Mouse (Mus musculus) embryo, embryonic 11 days (tissue): ENCODE results near the gene Scn3b.

Source experiments
- DNase-seq: peaks from one replicate; pipeline ENCODE4 v3.0.0-alpha.2; 2015

Gene Scn3b

DNA sequence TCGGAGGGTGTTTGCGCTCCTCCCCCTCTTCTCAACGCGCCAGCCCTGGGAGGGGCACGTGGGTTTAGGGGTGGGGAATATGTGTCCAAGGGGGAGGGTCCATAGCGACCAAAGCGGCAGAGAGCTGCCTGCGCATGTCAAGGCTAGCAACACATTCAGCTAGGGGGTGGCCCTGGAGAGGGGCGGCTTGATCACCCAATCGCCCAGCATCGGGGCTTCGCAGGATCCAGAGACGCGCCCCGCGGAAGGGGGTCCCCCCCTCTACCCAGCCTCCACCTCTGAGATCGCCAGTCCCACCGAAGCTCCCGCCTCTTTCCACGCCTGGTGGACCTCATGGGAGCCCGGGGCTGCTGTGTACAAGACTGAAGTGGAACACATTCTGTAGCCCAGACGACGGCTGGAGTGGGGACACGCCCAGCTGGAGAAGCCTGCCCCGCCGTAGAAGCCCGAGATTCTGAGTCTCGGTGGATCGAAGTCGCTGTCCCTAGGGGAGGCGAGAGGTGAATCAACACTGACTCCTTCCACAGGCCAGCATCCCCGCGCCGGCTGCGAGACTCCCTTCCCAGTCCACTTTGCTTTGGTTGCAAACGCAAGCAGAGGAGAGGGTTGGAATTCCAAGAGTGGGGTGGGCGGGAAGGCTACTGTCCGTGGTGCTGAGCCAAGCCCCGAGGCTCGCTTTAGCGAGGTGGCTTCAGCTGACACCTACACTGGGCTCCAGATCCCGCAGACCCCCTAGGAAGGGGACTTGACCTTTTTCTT lies at the start of gene Scn3b:
Gene Scn3b (plus strand): TSS at position 115 of the 759 bp plus-strand sequence.
- peak; percentile 74 for DNase-seq

DNA sequence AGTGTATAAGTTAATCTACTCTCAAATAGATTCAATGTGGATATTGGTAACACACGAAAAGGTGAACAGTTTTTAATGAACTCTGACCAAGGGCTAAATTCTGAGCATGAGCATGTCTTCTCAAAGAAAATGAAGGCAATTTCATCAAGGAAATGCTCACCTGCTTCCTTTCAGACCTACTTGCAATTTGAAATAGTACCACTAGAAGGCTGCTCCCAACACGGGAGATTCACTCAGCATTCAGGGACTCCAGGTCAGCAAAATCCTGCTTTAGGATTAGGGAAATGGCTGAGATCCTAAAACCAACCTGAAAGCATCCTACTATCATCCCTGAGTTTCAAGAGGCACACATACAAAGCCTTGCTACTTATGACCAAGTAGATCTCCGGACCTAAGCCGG lies 44.7 kb upstream of the Scn3b start:
- DNase-seq: no peak

DNA sequence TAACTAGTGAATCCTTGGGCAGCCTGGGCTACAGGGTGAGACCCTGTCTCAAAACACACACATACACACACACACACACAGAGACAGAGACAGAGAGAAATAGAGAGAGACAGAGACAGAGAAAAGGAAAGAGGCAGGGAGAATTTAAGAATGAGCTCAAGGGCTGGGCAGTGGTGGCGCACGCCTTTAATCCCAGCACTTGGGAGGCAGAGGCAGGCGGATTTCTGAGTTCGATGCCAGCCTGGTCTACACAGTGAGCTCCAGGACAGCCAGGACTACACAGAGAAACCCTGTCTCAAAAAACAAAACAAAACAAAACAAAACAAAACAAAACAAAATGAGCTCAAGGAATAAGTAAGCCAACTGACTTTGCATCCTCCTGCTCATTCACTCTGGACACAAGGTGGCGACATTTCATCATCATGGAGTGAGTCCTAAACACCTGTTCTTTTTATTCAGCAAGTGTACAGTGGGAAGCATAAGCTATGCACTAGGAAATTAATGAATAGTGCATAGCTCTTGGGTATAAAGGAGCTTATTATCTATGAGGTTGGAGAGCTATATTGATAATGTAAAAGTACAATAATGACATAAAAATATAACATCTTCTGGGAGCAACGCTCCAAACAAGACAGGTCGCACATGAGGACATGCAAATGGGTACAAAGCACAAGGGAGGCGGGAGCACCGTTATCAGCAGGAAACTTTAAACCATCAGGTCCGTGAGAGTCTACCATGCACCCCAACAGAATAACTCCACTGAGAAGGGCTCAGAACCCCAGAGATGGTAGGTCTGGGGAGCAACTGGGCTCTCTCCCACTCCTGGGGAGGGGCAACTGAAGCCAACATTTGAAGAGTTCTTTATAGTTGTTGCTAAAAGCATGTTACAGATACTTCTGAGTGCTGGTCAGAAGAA lies 40.9 kb upstream of the Scn3b start:
- DNase-seq: peak; percentile 75

DNA sequence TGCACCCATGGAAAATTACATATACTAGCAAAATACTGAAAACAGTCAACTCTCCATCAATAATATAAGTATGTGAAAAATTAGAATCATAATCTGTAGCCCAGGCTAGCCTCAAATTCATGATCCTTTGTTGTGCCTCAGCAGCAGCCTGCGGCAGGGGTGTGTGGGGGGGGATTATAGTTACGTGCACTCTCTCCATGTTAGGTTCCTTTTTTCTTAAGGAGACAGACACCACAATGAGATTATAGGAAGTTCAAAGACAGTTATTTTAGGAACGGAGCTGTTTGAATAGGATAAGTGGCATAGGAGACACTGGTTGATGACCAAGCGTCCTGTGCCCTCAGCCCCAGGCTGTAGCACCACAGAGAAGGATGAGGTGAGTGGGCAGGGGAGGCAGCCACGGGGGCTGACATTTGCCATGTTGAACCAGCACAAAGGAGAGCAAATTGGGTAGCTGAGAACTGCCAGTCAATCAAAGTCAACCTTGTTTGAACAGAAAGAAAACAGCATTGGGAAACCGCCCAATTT lies 40.1 kb upstream of the Scn3b start:
- no peak for DNase-seq

DNA sequence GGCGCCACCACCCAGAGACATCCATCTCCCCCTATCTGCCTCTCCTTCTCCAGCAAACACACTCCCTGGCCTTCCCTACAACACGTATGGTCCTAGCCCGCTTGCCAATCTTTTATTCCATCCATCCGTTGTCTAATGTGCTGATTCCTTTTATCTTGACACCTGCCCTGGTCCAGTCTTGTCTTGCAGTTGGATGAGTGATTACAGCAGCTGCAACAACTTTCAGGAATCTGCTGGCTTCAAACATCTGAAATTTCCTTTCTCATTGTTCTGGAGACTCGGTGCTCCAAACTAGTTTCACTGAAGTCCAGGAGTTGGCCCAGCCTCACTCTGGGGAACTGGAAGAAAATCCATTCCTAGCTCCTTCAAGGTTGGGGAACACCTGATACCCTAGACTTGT lies 39.5 kb upstream of the Scn3b start:
- no peak for DNase-seq

DNA sequence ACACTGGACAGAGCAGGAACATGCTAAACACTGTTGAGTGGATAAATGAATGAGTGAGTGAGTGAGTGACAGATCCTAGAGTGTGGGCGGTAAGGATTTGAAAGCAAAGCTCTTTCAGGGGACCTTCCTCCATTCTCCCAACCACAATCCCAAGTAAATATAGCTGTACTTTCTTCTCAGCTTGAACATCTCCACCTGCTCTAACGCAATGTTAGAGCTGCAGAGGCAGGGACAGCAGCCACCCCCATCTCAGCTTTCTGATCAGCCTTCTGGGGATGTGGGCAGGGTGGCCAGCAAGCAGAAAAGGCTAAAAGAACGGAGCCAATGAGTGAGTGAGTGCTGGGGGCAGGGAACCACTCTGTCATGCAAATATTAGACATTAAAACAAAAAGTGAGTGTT lies 38.0 kb upstream of the Scn3b start:
- no peak for DNase-seq

DNA sequence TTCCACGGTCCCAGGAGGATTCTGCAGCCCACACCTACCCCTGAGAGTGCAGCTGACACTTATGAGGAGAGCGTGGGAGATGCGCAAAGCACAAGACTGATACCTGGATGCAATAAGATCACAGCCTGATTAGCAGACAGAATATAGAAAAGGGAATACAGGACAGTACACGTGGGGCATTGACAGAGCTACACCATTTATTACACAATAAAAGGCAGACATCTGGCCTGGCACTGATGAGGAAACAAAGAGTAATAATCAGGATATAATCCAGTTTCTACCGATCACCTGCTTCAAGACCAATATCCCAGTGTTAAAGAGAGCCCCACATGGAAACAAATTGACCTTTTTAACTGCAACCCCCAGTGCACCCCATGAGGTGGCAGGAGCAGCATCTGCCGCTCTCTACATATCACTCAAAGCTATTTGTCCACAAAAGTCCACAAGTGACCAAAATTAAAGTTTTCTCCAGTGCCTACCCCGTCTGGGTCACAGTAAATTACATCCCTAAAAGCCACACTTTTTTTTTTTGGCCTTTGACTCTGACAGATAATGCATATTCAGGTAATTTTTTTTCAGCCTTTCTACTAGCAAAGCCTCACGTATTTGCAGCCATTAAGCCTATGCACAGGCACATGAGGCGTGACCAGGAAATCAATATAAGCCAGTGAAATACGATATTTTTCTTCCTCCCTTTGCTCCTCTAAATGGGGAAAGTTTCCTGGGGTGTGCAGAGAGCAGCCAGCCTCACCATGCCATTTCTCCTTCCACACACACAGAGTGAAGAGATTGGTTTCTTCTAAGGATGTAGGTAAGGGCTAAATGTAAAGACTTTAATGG lies 34.6 kb upstream of the Scn3b start:
- no peak for DNase-seq

DNA sequence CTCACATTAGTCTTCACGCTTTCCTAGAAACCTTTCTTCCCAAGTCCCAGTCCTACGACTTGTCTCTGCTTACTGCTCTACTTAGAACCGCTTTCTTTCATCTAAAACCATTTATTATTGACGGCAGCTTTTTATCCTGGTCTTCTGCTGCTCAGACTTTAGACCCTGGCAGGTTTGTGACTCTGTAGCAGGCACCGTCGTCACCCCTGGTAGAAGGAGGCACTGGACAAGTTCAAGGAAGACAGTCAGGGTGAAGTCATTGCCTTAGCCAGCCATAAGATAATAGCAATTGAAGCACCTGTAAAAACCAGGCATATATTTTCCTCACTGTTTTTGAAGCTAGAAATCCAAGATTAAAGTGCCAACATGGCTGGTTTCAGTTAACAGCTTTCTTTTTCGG lies 33.8 kb upstream of the Scn3b start:
- DNase-seq: no peak

DNA sequence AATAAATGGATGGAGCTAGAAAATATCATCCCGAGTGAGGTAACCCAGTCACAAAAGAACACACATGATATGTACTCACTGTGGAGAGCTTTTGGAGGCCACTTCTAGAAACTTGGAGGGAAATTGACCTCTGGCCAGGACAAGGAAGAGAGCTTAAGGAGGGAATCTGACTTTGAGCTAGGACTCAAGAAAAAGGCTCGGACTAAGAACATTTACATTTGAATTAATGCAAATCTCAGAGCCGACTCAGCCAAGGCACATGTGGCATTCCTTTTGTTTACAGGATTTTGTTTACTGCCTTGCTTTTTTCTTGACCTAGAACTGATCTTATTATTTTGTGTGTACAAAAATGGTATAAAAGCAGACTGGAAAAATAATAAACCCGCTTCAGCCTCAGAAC lies 29.3 kb upstream of the Scn3b start:
- no peak for DNase-seq

DNA sequence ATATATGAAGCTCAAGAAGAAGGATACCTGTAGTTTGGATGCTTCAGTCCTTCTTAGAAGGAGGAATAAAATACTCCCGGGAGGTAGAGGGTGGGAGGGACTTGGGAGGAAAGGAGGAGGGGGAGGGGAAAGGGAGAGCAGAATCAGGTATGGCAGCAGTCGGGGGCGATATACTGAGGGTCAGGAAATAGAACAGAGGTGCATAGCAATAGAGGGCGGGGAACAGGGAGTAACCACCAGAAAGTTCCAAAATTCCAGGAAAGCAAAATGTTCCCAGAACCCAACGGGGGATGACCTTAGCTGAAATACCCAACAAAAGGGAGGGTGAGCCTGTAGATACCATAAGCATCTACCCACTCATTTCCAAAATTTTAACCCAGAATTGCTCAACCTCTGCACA lies 28.7 kb upstream of the Scn3b start:
- no peak for DNase-seq

DNA sequence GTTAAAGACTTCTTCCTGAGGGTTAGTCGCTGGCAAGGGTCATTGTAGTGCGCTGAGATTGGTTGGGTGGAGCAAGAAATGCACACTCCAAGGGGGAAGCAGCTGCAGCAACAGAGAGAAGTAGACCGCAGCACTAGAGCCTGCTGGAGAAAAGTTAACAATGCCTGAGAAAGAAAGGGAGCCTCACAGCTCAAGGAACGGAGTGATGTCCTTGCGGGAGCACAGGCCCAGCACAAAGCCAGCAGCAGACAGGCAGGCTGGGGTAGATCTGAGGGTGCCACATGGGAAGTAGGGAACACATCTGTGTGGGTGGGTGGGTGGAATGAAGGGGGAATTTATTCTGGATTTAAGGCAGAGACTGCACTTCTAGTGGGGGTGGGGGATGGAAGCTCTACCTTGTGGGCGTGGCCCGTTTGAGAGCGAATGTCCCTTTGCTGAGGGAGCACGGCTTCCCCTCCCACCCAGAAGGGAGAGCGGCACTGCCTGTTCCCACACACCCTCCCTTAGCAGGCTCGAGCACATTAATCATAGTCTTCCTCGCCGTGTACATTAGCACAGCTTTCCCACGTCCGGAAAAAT lies 27.7 kb upstream of the Scn3b start:
- peak; percentile 85 for DNase-seq

DNA sequence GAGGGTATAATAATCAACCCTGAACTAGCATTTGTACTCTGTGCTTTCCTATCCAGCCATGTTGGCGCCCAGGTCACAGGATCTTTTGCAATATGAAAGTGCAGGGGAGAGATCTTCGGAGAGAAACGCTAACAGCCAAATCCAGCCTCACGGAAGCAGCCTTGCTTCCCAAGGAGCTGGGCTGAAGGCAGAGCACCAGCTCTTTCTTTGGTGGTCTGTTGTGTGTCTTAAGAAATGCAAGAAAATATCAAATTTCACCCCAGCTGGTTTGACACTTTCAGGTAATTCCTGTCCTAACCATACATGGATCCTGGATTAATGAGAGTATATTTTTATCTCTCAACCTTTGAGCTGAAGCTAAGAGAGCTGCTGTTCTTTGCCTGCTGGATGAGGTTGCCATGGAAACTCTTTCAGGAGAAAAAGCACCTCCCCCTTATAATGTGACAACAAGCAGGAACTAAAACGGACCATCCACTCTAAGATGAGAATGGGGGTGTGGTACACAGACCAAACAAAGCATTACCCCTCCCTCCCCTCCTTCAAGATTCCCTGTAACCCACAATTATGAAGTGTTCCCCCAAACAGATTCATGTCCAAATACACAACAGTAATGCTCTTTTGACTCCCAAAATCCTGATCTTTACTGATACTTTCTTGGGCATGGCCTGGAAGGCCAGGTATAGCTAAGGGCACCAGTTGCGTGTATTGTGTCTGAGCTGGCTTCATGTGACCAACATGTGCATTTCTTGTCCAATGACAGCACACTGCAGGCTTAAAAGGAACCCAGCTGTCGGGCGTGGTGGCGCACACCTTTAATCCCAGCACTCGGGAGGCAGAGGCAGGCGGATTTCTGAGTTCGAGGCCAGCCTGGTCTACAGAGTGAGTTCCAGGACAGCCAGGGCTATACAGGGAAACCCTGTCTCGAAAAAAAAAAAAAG lies 26.8 kb upstream of the Scn3b start:
- peak; percentile 64 for DNase-seq

DNA sequence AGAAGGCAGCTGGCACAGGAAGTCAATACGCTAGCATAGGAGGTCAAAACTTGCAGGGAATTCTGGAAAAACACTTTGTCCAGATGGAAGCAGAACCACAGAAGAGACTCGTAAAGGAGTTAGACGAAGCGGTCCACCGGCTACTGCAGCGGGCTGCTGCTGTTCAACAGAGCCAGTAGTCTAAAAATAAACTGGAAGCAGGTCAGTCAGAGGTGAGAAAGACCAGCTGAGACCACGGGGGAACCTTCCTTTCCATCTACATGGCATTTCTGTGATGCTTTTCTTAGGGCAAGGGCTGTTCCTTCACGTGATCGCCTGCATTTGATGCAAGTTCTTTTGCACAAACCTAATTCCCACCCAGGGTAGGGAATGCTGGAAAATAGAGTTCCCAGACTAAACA lies 23.6 kb upstream of the Scn3b start:
- no peak for DNase-seq

DNA sequence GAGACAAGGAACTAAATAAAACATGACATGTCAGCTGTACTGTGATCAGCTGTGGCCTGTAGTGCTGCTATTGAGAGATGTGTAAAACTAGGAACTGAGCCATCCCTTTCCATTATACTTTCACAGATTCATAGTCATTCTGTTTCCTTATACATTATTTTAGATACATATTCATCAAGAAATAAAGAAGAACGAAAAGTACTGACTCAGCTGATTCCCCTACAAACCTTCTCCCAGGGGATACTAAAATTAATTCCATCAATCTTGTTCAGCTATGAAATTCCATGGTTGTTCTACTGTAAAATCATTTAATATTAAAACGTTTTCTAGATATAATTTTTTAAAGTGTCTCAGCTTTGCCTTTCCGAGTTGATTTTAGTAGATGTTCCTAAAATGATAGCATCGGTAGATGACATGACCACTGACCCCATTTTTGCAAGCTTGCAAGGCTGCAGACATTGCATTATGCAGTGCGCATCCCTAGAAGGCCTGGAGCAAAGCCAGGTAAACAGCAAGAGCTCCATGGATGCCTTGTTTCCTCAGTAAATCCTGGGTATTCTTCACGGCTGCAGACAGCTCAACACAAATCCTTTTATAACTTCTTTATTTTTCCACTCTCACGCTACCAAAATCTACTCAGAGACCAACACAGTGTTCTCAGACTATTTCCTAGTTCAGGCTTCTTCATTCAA lies 22.9 kb upstream of the Scn3b start:
- no peak for DNase-seq

DNA sequence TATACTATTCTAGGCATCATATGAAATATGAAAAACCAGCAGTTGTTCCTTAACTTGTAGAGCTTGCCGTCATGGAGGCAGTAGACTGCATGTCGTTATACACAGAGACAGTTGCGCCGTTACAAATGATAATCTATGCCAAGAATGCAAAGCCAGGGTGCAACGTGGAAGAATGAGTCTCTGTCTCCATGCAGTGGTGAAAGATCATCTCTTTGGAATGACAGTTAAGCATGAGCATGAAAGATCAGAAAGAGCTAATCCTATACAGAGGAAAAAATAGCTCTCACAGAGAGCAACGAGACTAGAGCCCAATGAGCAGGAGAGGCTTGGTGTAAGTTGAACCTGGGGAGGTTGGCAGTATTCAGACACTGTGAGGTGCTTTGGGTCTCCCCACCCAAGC lies 22.3 kb upstream of the Scn3b start:
- DNase-seq: no peak

DNA sequence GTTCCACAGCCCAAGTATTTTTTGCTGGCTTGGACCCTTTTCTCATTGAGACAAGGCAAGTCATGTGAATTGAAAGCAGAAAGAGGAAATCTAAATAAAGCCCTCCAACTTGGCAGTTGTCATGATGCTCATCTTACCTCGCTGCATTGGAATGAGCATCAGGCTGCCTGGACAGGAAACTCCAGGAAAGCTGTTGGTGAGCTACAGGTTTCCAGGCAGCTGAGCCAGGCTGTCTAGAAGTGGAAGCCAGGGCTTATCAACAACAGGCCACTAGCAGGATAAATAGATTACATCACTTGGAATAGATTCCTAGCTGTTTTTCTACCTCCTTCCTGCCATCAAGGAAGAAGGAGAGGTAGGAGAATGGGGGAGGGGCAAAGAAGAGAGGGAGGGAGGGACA lies 19.9 kb upstream of the Scn3b start:
- DNase-seq: no peak

DNA sequence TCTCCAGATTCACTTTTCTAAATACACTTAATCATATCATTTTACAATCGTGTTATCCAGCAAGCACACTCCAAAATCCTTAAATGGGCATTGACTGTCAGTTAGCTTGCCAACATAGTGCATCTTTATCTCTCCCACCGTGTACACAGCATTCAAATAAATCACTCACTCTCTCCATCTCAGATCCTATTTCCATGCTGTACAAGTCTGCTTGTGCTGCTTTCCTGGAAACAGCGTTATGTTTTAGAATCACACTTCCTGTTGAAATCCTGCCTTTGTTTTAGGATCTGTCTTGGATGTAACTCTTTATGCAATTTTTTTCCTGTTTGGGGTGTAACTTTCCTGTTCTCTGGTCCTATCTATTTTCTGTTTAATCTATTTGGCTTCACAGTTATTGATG lies 16.6 kb upstream of the Scn3b start:
- no peak for DNase-seq

DNA sequence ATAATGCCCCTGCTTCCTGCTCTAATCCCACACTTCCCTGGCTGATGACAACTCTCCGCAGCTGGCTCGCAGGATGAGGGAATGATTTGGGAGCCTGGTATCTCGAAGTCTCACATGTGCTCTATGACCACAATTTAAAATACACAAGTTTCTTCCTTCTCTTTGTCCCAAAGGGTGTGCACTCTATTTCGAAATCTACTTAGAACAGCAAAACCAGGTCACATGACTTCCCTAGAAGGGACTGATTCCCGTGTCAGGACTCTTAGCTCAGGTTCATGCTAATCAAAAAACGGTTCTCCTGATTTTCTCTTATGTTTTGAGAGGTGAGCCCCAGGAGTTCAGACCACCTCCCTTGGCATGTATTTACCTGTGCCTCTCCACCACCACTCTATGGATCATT lies 5.1 kb upstream of the Scn3b start:
- DNase-seq: no peak

DNA sequence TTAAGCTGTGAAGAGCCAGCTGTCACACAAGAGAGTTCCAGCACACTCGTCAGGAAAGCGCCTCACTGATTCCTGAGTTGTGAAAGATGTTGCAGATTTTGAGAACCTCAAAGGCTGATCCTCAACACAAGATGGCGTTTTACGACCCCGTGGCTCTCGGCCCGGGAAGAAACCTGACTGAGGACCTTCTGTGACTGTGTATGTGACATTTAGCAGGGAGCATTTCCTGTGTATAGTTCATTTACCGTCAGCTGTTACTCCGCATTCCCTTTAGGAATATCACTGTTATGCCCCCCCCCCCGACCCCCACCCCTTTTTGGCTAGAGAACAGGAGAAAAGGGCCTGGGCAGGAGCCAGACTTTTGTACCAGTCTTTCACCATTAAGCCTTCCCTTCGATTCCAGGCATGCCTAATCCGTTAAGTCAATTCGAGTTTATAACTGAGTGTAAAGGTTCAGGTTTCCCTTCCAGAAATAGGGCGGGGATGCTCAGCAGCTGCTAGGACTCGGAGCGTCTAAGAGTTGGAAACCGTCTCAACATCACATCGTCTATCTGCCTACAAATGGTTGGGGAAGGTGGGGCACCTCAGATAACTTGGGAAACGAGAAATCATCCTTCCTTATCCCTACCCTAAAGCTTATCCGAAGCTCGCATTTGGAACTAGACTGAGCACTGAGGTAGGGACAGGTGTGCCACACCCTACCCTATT lies 823 bp upstream of the Scn3b start:
- DNase-seq: peak; percentile 27

DNA sequence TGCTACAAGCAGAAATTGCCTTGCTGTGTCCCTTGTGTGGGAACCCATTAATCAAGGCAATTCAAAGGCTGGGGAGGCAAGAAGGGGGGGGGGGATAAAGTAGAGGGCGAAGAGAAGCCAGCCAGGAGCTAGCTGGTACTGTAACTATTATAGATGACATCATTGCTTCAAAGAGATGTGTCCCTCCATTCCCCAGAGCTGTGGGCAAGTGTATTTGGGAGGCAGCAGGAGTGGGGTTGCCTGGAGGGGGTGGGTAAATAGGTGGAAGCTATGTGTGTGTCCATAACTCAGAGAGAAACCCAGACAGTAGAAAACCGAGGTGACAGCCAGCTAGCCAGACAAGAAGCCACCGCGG lies 292 bp upstream of the Scn3b start:
- DNase-seq: no peak
